Mouse (Mus musculus) erythroblast, embryonic 14.5 days (primary cell): ENCODE data around the gene Aste1.

Source experiments
- GATA1 ChIP-seq: IDR thresholded peaks from 2 replicates; pipeline ENCODE4 v1.6.1; 2012; ENCODE audit warnings: low read length, inconsistent platforms, mixed read lengths
- TAL1 ChIP-seq: IDR thresholded peaks from 3 replicates; pipeline ENCODE4 v1.6.1; 2012; ENCODE audit warnings: low read length, inconsistent platforms, mixed read lengths

DNA sequence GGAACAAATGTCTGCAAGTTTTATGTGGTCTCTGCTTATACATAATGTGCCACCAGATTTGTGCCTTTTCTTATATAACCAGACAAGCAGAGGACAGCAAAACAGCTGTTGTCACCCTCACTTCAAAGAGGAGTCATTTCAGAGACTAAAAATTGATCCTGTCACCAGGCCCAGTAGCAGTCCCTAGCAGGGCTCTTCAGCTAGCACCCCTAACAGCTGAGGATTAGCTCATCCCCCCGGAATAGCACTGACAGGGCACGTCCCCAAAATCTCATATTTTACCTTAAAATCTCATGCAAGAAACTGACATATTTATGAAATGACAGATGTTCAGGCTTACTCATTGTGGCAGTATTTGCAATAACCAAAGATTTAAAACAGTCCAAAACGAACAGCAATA lies 17.6 kb upstream of the Aste1 start:
- TF ChIP-seq GATA1 (no peak), TAL1 (no peak)
